Mouse (Mus musculus) MEL (cell line): ENCODE data around the gene Nosip. TPM values are rescaled to one million over a fixed set of nuclear protein-coding genes. Genes with fewer than 3 reads are reported as not detected.

Experiments used
- DNase-seq: peaks from one replicate; pipeline ENCODE4 v3.0.0; 2011; ENCODE audit warnings: low read depth, low spot score
- H3K27ac ChIP-seq: 2 replicates; pipeline ENCODE4 v1.5.1; 2012; ENCODE audit warnings: low read depth, mild to moderate bottlenecking, control low read depth, low read length, moderate library complexity; ENCODE audit not compliant: control insufficient read depth
- H3K27me3 ChIP-seq, 2 experiments: fragments of 150-350 bp in 1 of 2; sonication (generic) in 1 of 2; 2 replicates each; pipeline ENCODE4 v1.6.1; 2012; ENCODE audit warnings: low read length in 2 of 2, mild to moderate bottlenecking in 2 of 2, improper control_type of control experiment in 1 of 2, moderate library complexity in 1 of 2; ENCODE audit not compliant: insufficient read depth in 2 of 2, control insufficient read depth in 1 of 2
- H3K36me3 ChIP-seq, 2 experiments: 2 replicates each; pipeline ENCODE4 v1.6.1; 2012 to 2014; ENCODE audit warnings: low read length in 2 of 2, improper control_type of control experiment in 1 of 2, inconsistent platforms in 1 of 2, mild to moderate bottlenecking in 1 of 2; ENCODE audit not compliant: insufficient read depth in 2 of 2, control insufficient read depth in 1 of 2
- H3K4me1 ChIP-seq, 2 experiments: fragments of 150-350 bp in 1 of 2; sonication (generic) in 1 of 2; 2 replicates each; pipeline ENCODE4 v1.6.1; 2012; ENCODE audit warnings: low read length in 2 of 2, improper control_type of control experiment in 1 of 2, mild to moderate bottlenecking in 1 of 2; ENCODE audit not compliant: insufficient read depth in 2 of 2, control insufficient read depth in 1 of 2
- H3K4me3 ChIP-seq, 2 experiments: fragments of 150-350 bp in 1 of 2; sonication (generic) in 1 of 2; 2 replicates each; pipeline ENCODE4 v1.5.1; 2012; ENCODE audit warnings: low read depth in 2 of 2, low read length in 2 of 2, mild to moderate bottlenecking in 2 of 2, moderate library complexity in 2 of 2, control low read depth in 1 of 2, improper control_type of control experiment in 1 of 2; ENCODE audit not compliant: control insufficient read depth in 1 of 2, insufficient read depth in 1 of 2
- H3K79me2 ChIP-seq: 2 replicates; pipeline ENCODE4 v1.6.1; 2012; ENCODE audit warnings: mild to moderate bottlenecking, low read length, moderate library complexity; ENCODE audit not compliant: control insufficient read depth, poor library complexity, insufficient read depth
- H3K9ac ChIP-seq: 2 replicates; pipeline ENCODE4 v1.6.1; 2012; ENCODE audit warnings: low read depth, mild to moderate bottlenecking, control low read depth, low read length, moderate library complexity; ENCODE audit not compliant: control insufficient read depth, poor library complexity, severe bottlenecking
- H3K9me3 ChIP-seq: fragments of 150-350 bp; sonication (generic); replicated peaks from 2 replicates; pipeline ENCODE4 v1.6.1; 2012; ENCODE audit warnings: mild to moderate bottlenecking, low read length, improper control_type of control experiment, moderate library complexity; ENCODE audit not compliant: insufficient read depth
- BHLHE40 ChIP-seq: IDR thresholded peaks from 2 replicates; pipeline ENCODE4 v1.6.1; 2012; ENCODE audit warnings: low read depth, mild to moderate bottlenecking, inconsistent platforms, low read length, improper control_type of control experiment, borderline replicate concordance
- CHD1 ChIP-seq: IDR thresholded peaks from 2 replicates; pipeline ENCODE4 v1.6.1; 2012; ENCODE audit warnings: low read depth, mild to moderate bottlenecking, inconsistent platforms, low read length, improper control_type of control experiment
- CTCF ChIP-seq, 3 experiments: IDR thresholded peaks in 2 of 3; conservative IDR thresholded peaks in 1 of 3; 2 replicates each; pipeline ENCODE4 v1.5.1; 2011 to 2012; ENCODE audit warnings: low read length in 3 of 3, low read depth in 2 of 3, mild to moderate bottlenecking in 2 of 3, improper control_type of control experiment in 1 of 3, inconsistent platforms in 1 of 3, mixed read lengths in 1 of 3, moderate library complexity in 1 of 3; ENCODE audit not compliant: control insufficient read depth in 1 of 3, insufficient read depth in 1 of 3, poor library complexity in 1 of 3, severe bottlenecking in 1 of 3
- E2F4 ChIP-seq: IDR thresholded peaks from 2 replicates; pipeline ENCODE4 v1.6.1; 2011; ENCODE audit warnings: low read depth, low read length, improper control_type of control experiment, borderline replicate concordance
- EP300 ChIP-seq, 2 experiments: IDR thresholded peaks; 2 replicates each; pipeline ENCODE4 v1.6.1; 2011; ENCODE audit warnings: improper control_type of control experiment in 2 of 2, low read length in 2 of 2, low read depth in 1 of 2, mild to moderate bottlenecking in 1 of 2
- ETS1 ChIP-seq: IDR thresholded peaks from 2 replicates; pipeline ENCODE4 v1.6.1; 2012; ENCODE audit warnings: low read depth, mild to moderate bottlenecking, inconsistent platforms, low read length, improper control_type of control experiment, moderate library complexity
- GABPA ChIP-seq: IDR thresholded peaks from 2 replicates; pipeline ENCODE4 v1.6.1; 2012; ENCODE audit warnings: low read depth, mild to moderate bottlenecking, inconsistent platforms, low read length, improper control_type of control experiment, moderate library complexity
- GATA1 ChIP-seq: IDR thresholded peaks from 2 replicates; pipeline ENCODE4 v1.6.1; 2011; ENCODE audit warnings: low read depth, low read length, improper control_type of control experiment
- JUND ChIP-seq: IDR thresholded peaks from 2 replicates; pipeline ENCODE4 v1.6.1; 2011; ENCODE audit warnings: low read depth, mild to moderate bottlenecking, improper control_type of control experiment, low read length
- MAFK ChIP-seq: IDR thresholded peaks from 2 replicates; pipeline ENCODE4 v1.6.1; 2011; ENCODE audit warnings: low read depth, mild to moderate bottlenecking, low read length, improper control_type of control experiment, borderline replicate concordance
- MAZ ChIP-seq: IDR thresholded peaks from 2 replicates; pipeline ENCODE4 v1.6.1; 2012; ENCODE audit warnings: low read depth, mild to moderate bottlenecking, inconsistent platforms, low read length, improper control_type of control experiment
- MEF2A ChIP-seq: IDR thresholded peaks from 2 replicates; pipeline ENCODE4 v1.6.1; 2014; ENCODE audit warnings: low read depth, mild to moderate bottlenecking, inconsistent platforms, low read length, improper control_type of control experiment; ENCODE audit not compliant: poor library complexity, insufficient replicate concordance, severe bottlenecking; ENCODE audit errors: extremely low read depth
- MYC ChIP-seq: IDR thresholded peaks from 2 replicates; pipeline ENCODE4 v1.6.1; 2011; ENCODE audit warnings: low read depth, mild to moderate bottlenecking, low read length, improper control_type of control experiment, moderate library complexity
- NELFE ChIP-seq: IDR thresholded peaks from 2 replicates; pipeline ENCODE4 v1.6.1; 2011; ENCODE audit warnings: low read depth, low read length, improper control_type of control experiment
- NRF1 ChIP-seq: IDR thresholded peaks from 2 replicates; pipeline ENCODE4 v1.6.1; 2014; ENCODE audit warnings: low read depth, mild to moderate bottlenecking, inconsistent platforms, low read length, improper control_type of control experiment, moderate library complexity; ENCODE audit not compliant: poor library complexity, insufficient read depth, severe bottlenecking
- POLR2A ChIP-seq, 2 experiments: IDR thresholded peaks; 2 replicates each; pipeline ENCODE4 v1.6.1; 2011 to 2012; ENCODE audit warnings: low read length in 2 of 2, mild to moderate bottlenecking in 2 of 2, control low read depth in 1 of 2, improper control_type of control experiment in 1 of 2, low read depth in 1 of 2, moderate library complexity in 1 of 2; ENCODE audit not compliant: control insufficient read depth in 1 of 2, insufficient read depth in 1 of 2, poor library complexity in 1 of 2
- RCOR1 ChIP-seq: IDR thresholded peaks from 2 replicates; pipeline ENCODE4 v1.6.1; 2012; ENCODE audit warnings: low read depth, mild to moderate bottlenecking, inconsistent platforms, low read length, improper control_type of control experiment
- SIN3A ChIP-seq: IDR thresholded peaks from 2 replicates; pipeline ENCODE4 v1.6.1; 2012; ENCODE audit warnings: low read length, improper control_type of control experiment, inconsistent platforms
- SMC3 ChIP-seq: IDR thresholded peaks from 2 replicates; pipeline ENCODE4 v1.6.1; 2011; ENCODE audit warnings: low read depth, low read length, improper control_type of control experiment
- TAL1 ChIP-seq: IDR thresholded peaks from 2 replicates; pipeline ENCODE4 v1.6.1; 2012; ENCODE audit warnings: mild to moderate bottlenecking, inconsistent platforms, low read length, moderate library complexity, mixed read lengths
- TBP ChIP-seq: IDR thresholded peaks from 2 replicates; pipeline ENCODE4 v1.8.0; 2011; ENCODE audit warnings: low read depth, low read length, improper control_type of control experiment
- TCF12 ChIP-seq: IDR thresholded peaks from 2 replicates; pipeline ENCODE4 v1.6.1; 2014; ENCODE audit warnings: low read depth, mild to moderate bottlenecking, inconsistent platforms, low read length, improper control_type of control experiment, moderate library complexity
- UBTF ChIP-seq: IDR thresholded peaks from 2 replicates; pipeline ENCODE4 v1.6.1; 2012; ENCODE audit warnings: low read depth, mild to moderate bottlenecking, inconsistent platforms, low read length, improper control_type of control experiment, moderate library complexity, borderline replicate concordance; ENCODE audit not compliant: insufficient read depth
- USF2 ChIP-seq, 2 experiments: IDR thresholded peaks; 2 replicates each; pipeline ENCODE4 v1.6.1; 2011 to 2012; ENCODE audit warnings: improper control_type of control experiment in 2 of 2, low read length in 2 of 2, borderline replicate concordance in 1 of 2, inconsistent platforms in 1 of 2, low read depth in 1 of 2, mild to moderate bottlenecking in 1 of 2; ENCODE audit not compliant: insufficient read depth in 1 of 2
- ZC3H11A ChIP-seq: IDR thresholded peaks from 2 replicates; pipeline ENCODE4 v1.6.1; 2012; ENCODE audit warnings: low read depth, mild to moderate bottlenecking, inconsistent platforms, low read length, improper control_type of control experiment
- ZKSCAN1 ChIP-seq: IDR thresholded peaks from 2 replicates; pipeline ENCODE4 v1.6.1; 2012; ENCODE audit warnings: low read depth, mild to moderate bottlenecking, inconsistent platforms, low read length, improper control_type of control experiment, moderate library complexity
- ZNF384 ChIP-seq: IDR thresholded peaks from 2 replicates; pipeline ENCODE4 v1.6.1; 2012; ENCODE audit warnings: low read depth, mild to moderate bottlenecking, inconsistent platforms, low read length, improper control_type of control experiment
- polyA plus RNA-seq, 2 experiments: library from polyadenylated mRNA; stranded (reverse) in 1 of 2; unstranded in 1 of 2; fragments of >175 nt in 1 of 2; fragments of >200 nt in 1 of 2; gene quantifications; 2 replicates each; pipeline versions ENCODE4 v1.2.1 to v1.2.4; 2012; ENCODE audit warnings: low replicate concordance in 2 of 2, low read depth in 1 of 2; ENCODE audit not compliant: insufficient read length in 2 of 2, insufficient read depth in 1 of 2, missing spikeins in 1 of 2
- total RNA-seq: library from RNA; depleted of rRNA; stranded (reverse); fragments of 300-350 nt; gene quantifications from 2 replicates; pipeline ENCODE4 v1.2.3, GENCODE M21; 2012

The Nosip gene
- total and polyA plus RNA-seq, 3 experiments, result 50.7 to 78.9 TPM; not detected in 1

- no peaks in the 10 kb centered on the region for H3K4me1 ChIP-seq
- H3K27ac ChIP-seq, result no peak overlapping the region
- H3K36me3 ChIP-seq, result no peaks in the 10 kb centered on the region
- H3K9me3 ChIP-seq, result no peaks in the 10 kb centered on the region
- H3K79me2 ChIP-seq, result peaks cover 15% of the 10 kb centered on the region
- no peaks in the 10 kb centered on the region for H3K27me3 ChIP-seq
- TF ChIP-seq ZNF384 (no peak), MEF2A (no peak)
- no peak overlapping the region for H3K4me3 ChIP-seq
- H3K9ac ChIP-seq, result no peak overlapping the region
- no peak for DNase-seq
Measured at GRCm38 (mm10) chr7:45073949-45074348, 11.7 kb downstream of the Nosip start.

GRCm38 (mm10) chr7:45075405-45075804 lies 13.2 kb downstream of the Nosip start:
- H3K27ac ChIP-seq, result no peak overlapping the region
- no peak overlapping the region for H3K9ac ChIP-seq
- H3K9me3 ChIP-seq, result no peaks in the 10 kb centered on the region
- DNase-seq, result no peak
- no peaks in the 10 kb centered on the region for H3K36me3 ChIP-seq
- TF ChIP-seq TCF12 (no peak), CTCF (IDR thresholded peaks at IDR 0.05 in 2 of 3, conservative IDR thresholded peaks at IDR 0.05 in 1 of 3; ENCODE audit: control insufficient read depth in 1 of 3, insufficient read depth in 1 of 3, low read depth in 2 of 3, low read length in 3 of 3, poor library complexity in 1 of 3, severe bottlenecking in 1 of 3) (no peak), EP300 (IDR thresholded peaks at IDR 0.05; ENCODE audit: low read depth in 1 of 2, low read length in 2 of 2) (no peak), USF2 (IDR thresholded peaks at IDR 0.05; ENCODE audit: borderline replicate concordance in 1 of 2, insufficient read depth in 1 of 2, low read depth in 1 of 2, low read length in 2 of 2) (no peak), MYC (no peak), JUND (no peak), RCOR1 (no peak), CHD1 (no peak), MAFK (no peak), TBP (no peak), NRF1 (no peak), ZNF384 (no peak)
- TF ChIP-seq, all 39 proteins: peak for 0
- Histone ChIP-seq H3K4me1 (no peaks in the 10 kb centered on the region), H3K27me3 (no peaks in the 10 kb centered on the region), H3K79me2 (peaks cover 2% of the 10 kb centered on the region), H3K4me3 (no peak overlapping the region)

- Histone ChIP-seq H3K27me3 (no peaks in the 10 kb centered on the region), H3K36me3 (peaks cover 0 to 2% of the 10 kb centered on the region in 2 experiments; a peak in 1 of 4 replicates), H3K9me3 (no peaks in the 10 kb centered on the region), H3K79me2 (no peaks in the 10 kb centered on the region; the same call in 1 of the 2 replicates), H3K27ac (no peak overlapping the region), H3K4me3 (no peak overlapping the region), H3K9ac (no peak overlapping the region), H3K4me1 (peaks cover 0 to 4% of the 10 kb centered on the region in 2 experiments; a peak in 1 of 4 replicates)
- DNase-seq, result no peak
- TF ChIP-seq SIN3A (no peak), ZKSCAN1 (no peak), TAL1 (no peak), ETS1 (no peak), E2F4 (no peak), TBP (no peak), NELFE (no peak), BHLHE40 (no peak), GATA1 (no peak), POLR2A (IDR thresholded peaks at IDR 0.05; ENCODE audit: control insufficient read depth in 1 of 2, insufficient read depth in 1 of 2, low read depth in 1 of 2, low read length in 2 of 2, poor library complexity in 1 of 2) (no peak; a peak in 1 of 4 replicates), UBTF (no peak), MAZ (no peak), EP300 (IDR thresholded peaks at IDR 0.05; ENCODE audit: low read depth in 1 of 2, low read length in 2 of 2) (no peak), ZC3H11A (no peak), GABPA (no peak), SMC3 (no peak)
Measured at GRCm38 (mm10) chr7:45076501-45076900, 14.3 kb downstream of the Nosip start.
